Mouse (Mus musculus) gastrocnemius, postnatal 25 days (tissue): Measurements from ENCODE around the gene Ntn4. TPM values are rescaled to one million over a fixed set of nuclear protein-coding genes. Genes with fewer than 3 reads are reported as not detected.
A peak's percentile ranks its signal among the peaks of the same experiment; 100 is the strongest.

Experiments
- DNase-seq: peaks from one replicate; pipeline ENCODE4 v3.0.0; 2022
- total RNA-seq, 2 experiments: library from RNA; stranded (reverse); gene quantifications; 1 replicate in 1 of 2; 2 replicates in 1 of 2; pipeline ENCODE4 v1.2.3; 2021

The Ntn4 gene
- total RNA-seq, 2 experiments from 2014 or later = 8.1 to 8.9 TPM

DNA sequence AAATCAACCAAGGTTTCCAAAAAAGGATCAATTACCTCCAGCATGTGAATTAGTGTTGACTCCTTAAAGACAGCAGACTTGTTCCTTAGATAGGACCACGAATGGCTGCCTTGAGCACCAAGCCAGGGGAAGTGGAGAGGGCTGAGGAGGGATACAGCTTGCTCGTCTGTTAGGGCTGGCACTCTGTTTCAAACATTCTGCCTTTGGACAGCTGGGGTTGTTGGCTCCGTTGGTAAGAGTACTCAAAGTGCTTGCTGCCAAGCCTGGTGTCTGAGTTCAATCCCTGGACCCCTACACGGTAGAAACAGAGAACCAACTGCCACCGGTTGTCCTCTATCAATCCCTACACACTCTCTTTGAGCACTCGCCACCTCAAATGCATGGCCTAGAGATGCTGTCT is 90.0 kb downstream of the Ntn4 start:
- no peak for DNase-seq

- no peak for DNase-seq
These were observed 90.8 kb downstream of the Ntn4 start for GRCm38 (mm10) chr10:93731248-93731691.

DNA sequence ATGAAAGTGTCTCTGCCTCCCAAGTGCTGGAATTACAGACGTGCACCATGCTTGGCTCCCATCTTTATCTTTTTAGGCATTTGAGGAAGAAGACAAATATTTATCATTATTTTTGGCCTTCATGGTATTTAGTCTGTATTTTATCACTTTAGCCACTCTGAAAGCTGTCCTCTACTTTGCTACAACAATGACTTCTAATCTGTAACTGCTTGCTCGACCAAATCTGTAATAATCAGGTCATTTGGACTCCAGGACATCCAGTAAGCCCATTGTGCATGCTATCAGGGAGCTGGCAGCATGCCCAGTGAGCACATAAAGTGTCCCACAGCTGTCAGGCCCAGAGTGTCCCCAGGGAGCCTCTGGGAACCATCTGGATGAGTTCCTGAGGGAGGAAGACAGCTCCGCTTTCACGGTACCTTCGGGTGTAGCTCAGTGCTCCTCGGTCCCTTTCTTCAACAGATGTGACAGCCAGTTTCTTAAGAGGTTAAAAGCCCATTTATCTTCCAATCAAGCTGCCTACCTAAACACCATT is 95.7 kb downstream of the Ntn4 start:
- DNase-seq = peak; percentile 62

DNA sequence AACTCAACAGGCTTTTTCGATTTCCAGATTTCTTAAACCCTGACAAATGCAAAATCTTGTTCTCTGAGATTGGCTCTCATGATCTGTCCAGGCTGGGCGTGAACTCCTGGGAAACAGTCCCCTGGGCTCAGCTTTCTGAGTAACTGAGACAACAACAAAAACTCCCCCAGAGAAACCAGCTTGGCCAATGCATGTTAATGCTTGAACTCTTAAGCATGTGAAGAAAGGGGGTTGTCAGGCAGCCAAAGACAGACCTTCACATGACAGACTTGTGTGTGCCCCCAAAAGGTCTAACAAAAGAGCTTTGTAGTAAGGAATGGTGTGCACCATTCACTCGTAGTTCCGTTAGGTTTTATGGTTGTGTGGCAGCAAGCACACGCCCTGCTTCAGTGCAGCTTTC is 96.6 kb downstream of the Ntn4 start:
- DNase-seq = no peak

GRCm38 (mm10) chr10:93741446-93742096 is 101.1 kb downstream of the Ntn4 start:
- no peak for DNase-seq

- DNase-seq = no peak
These were observed 101.6 kb downstream of the Ntn4 start for GRCm38 (mm10) chr10:93742097-93742446.

DNA sequence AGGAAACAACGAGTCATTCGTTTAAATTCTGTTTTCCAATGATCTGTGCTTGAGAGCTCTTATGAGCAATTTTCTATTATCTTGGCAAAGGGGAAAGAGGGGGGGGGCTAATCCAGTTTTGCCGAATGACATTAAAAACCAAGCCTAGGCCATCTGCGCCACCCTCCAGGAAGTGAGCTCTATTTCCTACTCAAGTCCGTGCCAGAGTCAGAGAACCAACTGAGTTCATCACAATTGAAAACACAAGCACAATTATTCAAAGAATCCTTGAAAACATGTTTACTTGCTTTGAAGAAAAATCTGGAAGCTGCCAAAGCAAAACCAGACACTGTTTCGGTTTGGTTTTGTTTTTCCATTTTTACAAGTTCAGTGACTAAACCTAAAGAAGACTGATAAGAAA is 102.1 kb downstream of the Ntn4 start:
- DNase-seq = no peak

DNA sequence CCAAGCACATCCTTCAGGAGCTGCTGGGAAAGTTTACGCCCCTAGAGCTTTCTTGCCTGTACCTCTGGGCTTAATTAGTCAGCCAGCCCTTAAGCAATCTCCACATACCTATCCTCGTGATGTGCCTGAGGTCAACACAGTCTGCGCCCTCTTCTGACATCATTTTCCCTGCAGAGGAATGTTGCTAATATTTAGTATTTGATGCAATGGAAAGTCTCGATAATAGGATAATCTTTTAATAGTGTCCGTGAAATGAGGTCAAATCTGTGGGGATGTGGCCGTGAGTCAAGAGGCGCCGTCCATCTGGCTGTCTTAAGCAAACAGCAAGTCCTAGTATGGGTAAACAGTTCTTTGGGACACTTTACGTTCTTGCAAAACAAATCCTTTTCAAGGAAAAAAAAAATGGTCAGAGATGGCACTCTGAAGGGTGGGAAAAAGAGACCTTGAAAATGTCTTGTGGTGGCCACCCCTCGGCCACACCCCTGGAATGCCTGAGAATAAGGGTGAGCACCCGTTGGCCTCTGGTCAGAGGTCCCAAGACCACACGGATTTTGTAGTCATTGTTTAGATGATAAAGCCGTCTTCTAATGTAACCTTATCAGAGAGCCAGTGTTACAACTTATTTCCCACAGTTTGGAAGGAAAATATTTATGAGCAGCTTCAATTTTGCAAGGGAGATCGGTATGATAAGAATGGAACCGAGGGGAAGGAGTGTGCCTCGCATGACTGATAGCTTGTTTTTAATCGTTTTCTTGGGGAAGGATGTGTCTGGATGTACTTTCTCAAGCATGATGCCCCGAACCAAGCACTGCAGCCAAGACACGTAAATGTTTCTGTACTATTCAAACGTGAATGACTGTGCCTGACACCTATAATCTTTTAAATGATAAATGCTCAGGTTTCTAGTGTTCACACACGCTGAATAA is 109.0 kb downstream of the Ntn4 start:
- DNase-seq = peak; percentile 53

GRCm38 (mm10) chr10:93751302-93751701 is 110.8 kb downstream of the Ntn4 start:
- no peak for DNase-seq

DNA sequence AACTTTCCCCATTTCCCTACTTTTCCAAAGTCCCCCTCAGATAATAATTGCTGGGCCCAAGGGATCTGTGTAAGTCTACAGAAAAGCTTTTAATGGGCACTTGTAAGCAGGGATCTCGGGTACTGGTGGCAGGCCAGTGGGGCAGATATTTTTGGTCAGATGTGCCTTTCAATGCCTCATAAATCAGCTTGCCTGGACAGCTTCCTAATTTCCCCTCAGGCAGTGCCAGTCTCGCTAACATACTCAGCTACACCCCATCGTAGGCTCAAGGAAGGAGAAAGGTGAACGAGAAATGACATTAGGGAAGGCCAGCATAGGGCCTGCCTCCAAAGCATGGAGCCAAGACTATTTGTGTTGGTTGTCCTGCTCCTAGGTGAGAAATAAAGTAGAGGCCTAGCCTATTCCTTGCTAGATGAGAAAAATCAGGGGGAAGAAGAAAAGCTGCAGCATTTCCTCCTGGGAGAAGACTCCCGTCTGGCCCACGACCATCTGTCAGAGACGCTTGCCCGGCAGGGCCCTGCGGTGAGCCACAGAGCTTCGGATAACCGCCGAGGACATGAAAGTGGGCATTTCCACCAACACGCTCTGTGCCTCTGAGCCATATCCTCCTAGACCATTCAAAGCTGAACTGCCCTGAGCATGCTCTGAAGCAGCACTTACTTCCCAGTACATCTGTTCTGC is 113.4 kb downstream of the Ntn4 start:
- no peak for DNase-seq

- no peak for DNase-seq
These were observed 115.7 kb downstream of the Ntn4 start for GRCm38 (mm10) chr10:93756211-93756610.

GRCm38 (mm10) chr10:93759644-93760043 is 119.2 kb downstream of the Ntn4 start:
- DNase-seq = no peak

GRCm38 (mm10) chr10:93760429-93760828 is 119.9 kb downstream of the Ntn4 start:
- DNase-seq = no peak

- DNase-seq = no peak
These were observed 122.6 kb downstream of the Ntn4 start for GRCm38 (mm10) chr10:93763074-93763473.

DNA sequence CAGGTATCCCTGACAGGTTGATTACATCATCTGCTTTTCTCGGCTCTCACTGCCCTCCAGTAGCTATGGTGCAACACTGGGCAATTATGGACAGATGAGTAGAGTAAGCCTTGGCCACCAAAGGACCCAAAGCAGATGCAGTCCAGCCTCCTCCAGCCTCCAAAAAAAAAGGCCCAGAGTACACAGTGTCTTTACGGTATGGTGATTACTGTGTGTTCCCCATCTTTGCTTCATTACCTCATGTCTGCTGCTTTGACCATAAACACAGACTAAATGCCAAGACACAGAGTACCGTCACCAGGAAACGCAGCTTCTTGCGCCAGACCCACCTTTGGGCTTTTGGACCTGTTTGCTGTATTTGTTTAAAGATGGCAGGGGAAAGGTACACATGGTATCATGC is 125.7 kb downstream of the Ntn4 start:
- no peak for DNase-seq

DNA sequence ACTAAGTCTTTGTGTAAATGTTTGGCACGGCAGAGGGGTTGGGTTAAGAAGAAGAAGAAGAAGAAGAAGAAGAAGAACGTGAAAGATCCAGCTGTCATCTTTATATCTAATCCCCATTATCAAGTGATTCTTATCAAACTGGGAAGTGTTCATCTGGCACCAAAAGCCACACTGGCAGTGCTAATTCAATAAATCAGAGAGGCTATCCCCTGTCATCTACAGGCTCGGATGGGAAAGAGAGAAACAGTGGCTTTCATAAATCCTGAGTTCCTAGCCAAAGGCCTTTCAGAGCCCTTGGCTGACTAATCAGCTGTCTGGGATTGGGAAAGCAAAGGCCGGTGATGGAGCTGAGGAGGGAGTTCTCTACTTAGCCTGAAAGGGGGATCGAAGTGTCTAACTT is 126.8 kb downstream of the Ntn4 start:
- DNase-seq = no peak

DNA sequence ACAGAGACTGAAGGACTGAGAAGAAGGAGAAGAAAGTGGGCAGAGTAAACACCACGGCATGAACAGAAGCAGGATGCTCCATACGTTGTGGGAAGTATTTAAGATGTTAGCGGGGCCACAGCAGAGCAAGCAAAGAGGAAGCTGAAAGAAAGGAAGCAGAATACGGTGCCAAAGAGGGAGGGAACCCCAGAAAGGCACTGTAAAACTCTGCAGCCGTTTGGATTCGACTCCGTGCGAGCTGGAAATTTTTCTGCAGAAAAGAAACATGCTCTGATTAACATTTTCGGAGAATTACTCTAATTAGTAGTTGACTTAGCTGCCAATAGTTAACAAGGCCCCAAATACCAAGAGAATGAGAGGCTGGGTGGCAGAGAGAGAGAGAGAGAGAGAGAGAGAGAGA is 127.7 kb downstream of the Ntn4 start:
- no peak for DNase-seq

GRCm38 (mm10) chr10:93771931-93772465 is 131.5 kb downstream of the Ntn4 start:
- DNase-seq = no peak

DNA sequence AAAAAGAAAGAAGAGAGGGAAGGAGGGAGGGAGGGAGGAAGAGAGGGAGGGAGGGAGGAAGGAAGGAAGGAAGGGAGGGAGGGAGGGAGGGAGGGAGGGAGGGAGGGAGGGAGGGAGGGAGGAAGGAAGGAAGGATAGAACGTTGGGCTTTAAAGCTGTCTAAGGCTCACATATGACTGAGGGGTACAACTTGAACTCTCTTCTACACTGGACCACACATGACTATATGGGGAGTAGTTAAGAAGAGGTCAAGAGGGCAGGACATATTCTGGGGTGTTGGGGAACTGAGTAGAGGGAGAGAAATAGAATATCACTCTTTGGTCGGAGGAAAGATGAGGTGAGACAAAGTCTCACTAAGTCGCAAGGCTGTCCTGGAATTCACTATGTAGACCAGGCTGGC is 132.0 kb downstream of the Ntn4 start:
- no peak for DNase-seq

GRCm38 (mm10) chr10:93776731-93777151 is 136.3 kb downstream of the Ntn4 start:
- no peak for DNase-seq

DNA sequence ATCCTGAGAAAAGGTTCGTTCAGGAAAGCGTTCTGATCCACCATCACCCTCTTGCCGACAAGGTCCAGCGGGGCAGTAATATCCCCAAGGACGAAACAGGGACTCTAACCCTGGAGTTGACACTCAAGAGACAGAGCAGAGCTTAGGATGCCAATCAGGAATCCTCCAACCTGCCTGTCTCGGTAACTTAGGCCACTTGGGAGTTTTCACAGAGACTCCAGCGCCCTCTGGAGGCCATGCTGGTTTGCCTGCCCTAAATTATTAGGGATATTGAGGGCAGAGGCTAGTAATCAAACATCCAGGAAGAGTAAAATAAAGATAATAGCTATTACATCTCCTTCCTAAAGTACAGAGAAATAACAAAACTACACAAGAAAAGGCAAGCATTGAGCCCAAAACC is 136.9 kb downstream of the Ntn4 start:
- DNase-seq = no peak

DNA sequence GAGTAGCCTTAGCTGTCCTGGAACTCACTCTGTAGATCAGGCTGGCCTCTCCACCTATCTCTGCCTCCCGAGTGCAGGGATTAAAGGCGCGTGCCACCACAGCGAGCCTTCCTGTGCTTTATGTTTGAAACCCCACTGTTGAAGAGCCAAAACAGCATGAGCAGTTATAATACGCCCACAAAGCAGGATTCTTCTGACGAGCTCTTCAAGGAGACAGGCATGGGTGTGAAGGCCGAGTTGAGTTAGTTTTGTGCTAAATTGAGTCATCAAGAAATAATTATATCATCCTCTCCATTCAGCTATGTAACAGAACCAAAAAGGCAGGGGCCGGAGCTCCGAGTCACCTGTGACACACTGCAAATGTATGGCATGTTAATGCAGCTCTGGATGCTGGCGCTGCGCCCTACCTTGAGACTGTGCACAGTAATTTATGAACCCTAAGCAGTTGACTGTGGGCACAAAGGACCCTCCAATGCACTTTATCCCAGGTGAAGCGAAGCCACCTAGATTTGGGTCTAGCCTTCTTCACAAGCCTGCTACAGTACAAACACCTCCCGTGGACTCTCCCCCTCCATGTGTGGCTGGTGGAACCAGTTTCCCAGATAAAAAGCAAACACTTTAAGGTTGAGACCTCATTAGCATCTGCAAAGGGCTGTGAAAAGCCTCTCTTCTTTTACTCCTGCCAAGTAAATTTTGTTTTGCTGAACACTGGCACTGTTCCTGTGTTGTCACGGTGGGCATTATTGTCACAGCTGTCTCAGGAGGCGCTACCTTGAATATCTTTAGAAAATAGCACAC is 142.9 kb downstream of the Ntn4 start:
- no peak for DNase-seq
